Mouse (Mus musculus) erythroblast, embryonic 14.5 days (primary cell): ENCODE results near the gene Zfand6.

Experiments
- GATA1 ChIP-seq: IDR thresholded peaks from 2 replicates; pipeline ENCODE4 v1.6.1; 2012; ENCODE audit warnings: low read length, inconsistent platforms, mixed read lengths
- TAL1 ChIP-seq: IDR thresholded peaks from 3 replicates; pipeline ENCODE4 v1.6.1; 2012; ENCODE audit warnings: low read length, inconsistent platforms, mixed read lengths

GRCm38 (mm10) chr7:84667946-84668345 lies 21.8 kb downstream of the Zfand6 start:
- TF ChIP-seq GATA1 (no peak), TAL1 (no peak)
